In the genomic region with DNA sequence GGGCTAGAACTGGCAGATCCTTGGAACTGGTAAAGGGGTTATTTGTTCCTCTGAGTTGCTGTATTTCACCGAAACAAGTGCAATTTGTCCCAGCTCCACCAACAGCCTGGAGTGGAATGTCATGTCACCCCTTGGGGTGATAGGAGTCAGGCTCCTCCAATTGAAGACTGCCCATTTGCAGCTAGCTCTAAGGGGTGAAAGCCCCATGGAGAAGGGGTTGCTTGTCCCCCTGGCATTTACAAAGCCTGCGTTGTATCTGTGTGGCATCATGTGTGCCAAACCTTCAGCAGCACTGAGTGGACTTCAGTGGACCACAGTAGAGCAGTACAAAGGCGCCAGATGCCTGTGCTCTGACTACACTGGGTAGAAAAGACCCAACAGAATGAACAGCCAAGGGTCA, we compare ENCODE assay signal across 36 mouse cellular contexts. TPM values are rescaled to one million over a fixed set of nuclear protein-coding genes. Genes with fewer than 3 reads are reported as not detected.
DNase-seq lines count a peak whose midpoint lies in the region; ATAC-seq and TF ChIP-seq lines count a peak whose summit lies in the region.
"Had no signal": no experiment of that assay in that cellular context is flagged by ENCODE, and none has a peak within 500 bp of the region (broad histone marks: within the 10 kb centered on the region; RNA-seq: fewer than 3 reads in every experiment).

No protein-coding gene starts in this region.

- H3K4me2 ChIP-seq in forebrain, postnatal 0 days (ENCODE audit: low read depth): no peak overlapping the region
- no peak overlapping the region for H3K4me2 ChIP-seq in forebrain, embryonic 16.5 days (ENCODE audit: low read length)
- H3K4me2 ChIP-seq in hindbrain, postnatal 0 days (ENCODE audit: low read depth, low read length): no peak overlapping the region
- no peak overlapping the region for H3K4me2 ChIP-seq in hindbrain, embryonic 11.5 days (replicated peaks; ENCODE audit: low read depth, low read length)
- no peak overlapping the region for H3K4me2 ChIP-seq in lung, postnatal 0 days (replicated peaks; ENCODE audit: low read depth, low read length)
- H3K4me2 ChIP-seq: embryonic facial prominence, embryonic 15.5 days; forebrain, embryonic 13.5 days; heart, embryonic 15.5 days; intestine, embryonic 15.5 days; liver, embryonic 12.5 days; midbrain, embryonic 12.5 days; neural tube, embryonic 13.5 days had no signal

- no peaks in the 10 kb centered on the region for H3K36me3 ChIP-seq in forebrain, postnatal 0 days (ENCODE audit: insufficient read depth)
- H3K36me3 ChIP-seq in forebrain, embryonic 16.5 days (ENCODE audit: control insufficient read depth, insufficient read depth): no peaks in the 10 kb centered on the region
- H3K36me3 ChIP-seq in hindbrain, postnatal 0 days (ENCODE audit: insufficient read depth, low read length): no peaks in the 10 kb centered on the region
- H3K36me3 ChIP-seq in hindbrain, embryonic 11.5 days (ENCODE audit: control insufficient read depth, insufficient read depth, low read length): no peaks in the 10 kb centered on the region
- H3K36me3 ChIP-seq in lung, postnatal 0 days (ENCODE audit: insufficient read depth, low read length): no peaks in the 10 kb centered on the region
- H3K36me3 ChIP-seq: embryonic facial prominence, embryonic 10.5 days; embryonic facial prominence, embryonic 15.5 days; heart, embryonic 10.5 days; heart, embryonic 15.5 days; intestine, embryonic 15.5 days; liver, embryonic 12.5 days; midbrain, embryonic 12.5 days; neural tube, embryonic 13.5 days had no signal

- no peak for TF ChIP-seq CTCF in forebrain, postnatal 0 days (IDR thresholded peaks at IDR 0.05; ENCODE audit: low read depth)
- no peak for TF ChIP-seq CTCF in hindbrain, postnatal 0 days (IDR thresholded peaks at IDR 0.05; ENCODE audit: low read depth)
- no peak for TF ChIP-seq CTCF in lung, postnatal 0 days (IDR thresholded peaks at IDR 0.05)

- 88% methylated on average over 3 of the region's 3 CpGs for WGBS in forebrain, postnatal 0 days
- 90% methylated on average over 3 of the region's 3 CpGs for WGBS in forebrain, embryonic 16.5 days
- WGBS in hindbrain, postnatal 0 days: 75% methylated on average over 3 of the region's 3 CpGs
- WGBS in hindbrain, embryonic 11.5 days: 92% methylated on average over 3 of the region's 3 CpGs
- WGBS in lung, postnatal 0 days: 76% methylated on average over 3 of the region's 3 CpGs

- no peak overlapping the region for H3K4me3 ChIP-seq in forebrain, postnatal 0 days (ENCODE audit: low read depth, low read length)
- H3K4me3 ChIP-seq in forebrain, embryonic 16.5 days (replicated peaks; ENCODE audit: low read length): no peak overlapping the region
- H3K4me3 ChIP-seq in hindbrain, postnatal 0 days (ENCODE audit: low read length): no peak overlapping the region
- no peak overlapping the region for H3K4me3 ChIP-seq in hindbrain, embryonic 11.5 days (ENCODE audit: low read depth, low read length)
- H3K4me3 ChIP-seq in lung, postnatal 0 days (ENCODE audit: low read depth, low read length): no peak overlapping the region
- H3K4me3 ChIP-seq: embryonic facial prominence, embryonic 10.5 days; embryonic facial prominence, embryonic 15.5 days; forebrain, embryonic 13.5 days; heart, embryonic 10.5 days; heart, embryonic 15.5 days; intestine, embryonic 15.5 days; liver, embryonic 12.5 days; midbrain, embryonic 12.5 days; neural tube, embryonic 13.5 days had no signal

- ATAC-seq in forebrain, postnatal 0 days: peak; percentile 29; the same call in 1 of the 2 replicates
- ATAC-seq in forebrain, embryonic 16.5 days: no peak
- peak; percentile 32; the same call in 1 of the 2 replicates for ATAC-seq in hindbrain, postnatal 0 days
- ATAC-seq in hindbrain, embryonic 11.5 days (ENCODE audit: low FRiP score): no peak
- 0 out of 2 replicates have a peak, but pooled peaks have one; percentile 8 for ATAC-seq in lung, postnatal 0 days
- ATAC-seq: activated CD4-positive, CD25-positive, alpha-beta regulatory T cell, adult 4 months; forebrain, embryonic 13.5 days; hindbrain, embryonic 16.5 days; intestine, embryonic 15.5 days; liver, embryonic 12.5 days; liver, postnatal 0 days had no signal

- H3K4me1 ChIP-seq in forebrain, postnatal 0 days (ENCODE audit: insufficient read depth): no peaks in the 10 kb centered on the region
- no peaks in the 10 kb centered on the region for H3K4me1 ChIP-seq in forebrain, embryonic 16.5 days (replicated peaks; ENCODE audit: control insufficient read depth, insufficient read depth, low read length)
- H3K4me1 ChIP-seq in hindbrain, postnatal 0 days (ENCODE audit: insufficient read depth, low read length): no peaks in the 10 kb centered on the region
- 0 out of 2 replicates have a peak, but pooled peaks cover 2% of the 10 kb centered on the region for H3K4me1 ChIP-seq in hindbrain, embryonic 11.5 days (replicated peaks; ENCODE audit: control insufficient read depth, insufficient read depth, low read length)
- peaks cover 2% of the 10 kb centered on the region; the same call in 1 of the 2 replicates for H3K4me1 ChIP-seq in lung, postnatal 0 days (ENCODE audit: insufficient read depth, low read depth, low read length)
- H3K4me1 ChIP-seq: embryonic facial prominence, embryonic 10.5 days; embryonic facial prominence, embryonic 15.5 days; forebrain, embryonic 13.5 days; heart, embryonic 10.5 days; intestine, embryonic 15.5 days; liver, embryonic 12.5 days; midbrain, embryonic 12.5 days; neural tube, embryonic 13.5 days had no signal

- no peak for TF ChIP-seq EP300 in lung, postnatal 0 days (IDR thresholded peaks at IDR 0.05)

- H3K27ac ChIP-seq in forebrain, postnatal 0 days (ENCODE audit: low read depth, low read length): no peak overlapping the region
- H3K27ac ChIP-seq in forebrain, embryonic 16.5 days (ENCODE audit: low read length): no peak overlapping the region
- H3K27ac ChIP-seq in hindbrain, postnatal 0 days: no peak overlapping the region
- H3K27ac ChIP-seq in hindbrain, embryonic 11.5 days (ENCODE audit: low read depth, low read length): no peak overlapping the region
- no peak overlapping the region for H3K27ac ChIP-seq in lung, postnatal 0 days (ENCODE audit: low read length)
- H3K27ac ChIP-seq: embryonic facial prominence, embryonic 10.5 days; embryonic facial prominence, embryonic 15.5 days; forebrain, embryonic 13.5 days; heart, embryonic 10.5 days; heart, embryonic 15.5 days; intestine, embryonic 15.5 days; kidney, postnatal 0 days; liver, embryonic 12.5 days; midbrain, embryonic 12.5 days had no signal

- H3K9ac ChIP-seq in forebrain, postnatal 0 days: no peak overlapping the region
- no peak overlapping the region for H3K9ac ChIP-seq in forebrain, embryonic 16.5 days (replicated peaks; ENCODE audit: low read depth, low read length)
- no peak overlapping the region for H3K9ac ChIP-seq in hindbrain, postnatal 0 days (replicated peaks; ENCODE audit: low read length)
- H3K9ac ChIP-seq in hindbrain, embryonic 11.5 days (ENCODE audit: low read depth, low read length): no peak overlapping the region
- no peak overlapping the region for H3K9ac ChIP-seq in lung, postnatal 0 days (replicated peaks; ENCODE audit: low read depth)
- H3K9ac ChIP-seq: embryonic facial prominence, embryonic 15.5 days; forebrain, embryonic 13.5 days; heart, embryonic 15.5 days; intestine, embryonic 15.5 days; liver, embryonic 12.5 days; liver, postnatal 0 days; midbrain, embryonic 12.5 days; neural tube, embryonic 13.5 days had no signal

- no peaks in the 10 kb centered on the region for H3K9me3 ChIP-seq in forebrain, postnatal 0 days (ENCODE audit: low read length)
- no peaks in the 10 kb centered on the region for H3K9me3 ChIP-seq in forebrain, embryonic 16.5 days (ENCODE audit: control insufficient read depth, low read length)
- H3K9me3 ChIP-seq in hindbrain, postnatal 0 days (ENCODE audit: low read length): no peaks in the 10 kb centered on the region
- H3K9me3 ChIP-seq in hindbrain, embryonic 11.5 days (ENCODE audit: control insufficient read depth, low read length): no peaks in the 10 kb centered on the region
- no peaks in the 10 kb centered on the region for H3K9me3 ChIP-seq in lung, postnatal 0 days (ENCODE audit: low read length)
- H3K9me3 ChIP-seq: embryonic facial prominence, embryonic 10.5 days; embryonic facial prominence, embryonic 15.5 days; forebrain, embryonic 13.5 days; heart, embryonic 10.5 days; heart, embryonic 15.5 days; intestine, embryonic 15.5 days; liver, embryonic 12.5 days; midbrain, embryonic 12.5 days; neural tube, embryonic 13.5 days had no signal

- H3K27me3 ChIP-seq in forebrain, postnatal 0 days (ENCODE audit: insufficient read depth, low read length): no peaks in the 10 kb centered on the region
- no peaks in the 10 kb centered on the region for H3K27me3 ChIP-seq in forebrain, embryonic 16.5 days (replicated peaks; ENCODE audit: control insufficient read depth, insufficient read depth, low read length)
- no peaks in the 10 kb centered on the region for H3K27me3 ChIP-seq in hindbrain, postnatal 0 days (ENCODE audit: insufficient read depth, low read length)
- H3K27me3 ChIP-seq in hindbrain, embryonic 11.5 days (ENCODE audit: control insufficient read depth, insufficient read depth, low read length): no peaks in the 10 kb centered on the region
- H3K27me3 ChIP-seq in lung, postnatal 0 days (replicated peaks; ENCODE audit: insufficient read depth, low read length): no peaks in the 10 kb centered on the region
- H3K27me3 ChIP-seq: CH12.LX; embryonic facial prominence, embryonic 15.5 days; forebrain, embryonic 13.5 days; heart, embryonic 15.5 days; intestine, embryonic 15.5 days; liver, embryonic 12.5 days; midbrain, embryonic 12.5 days; neural tube, embryonic 13.5 days had no signal

- DNase-seq in forebrain, postnatal 0 days: no peak
- no peak for DNase-seq in hindbrain, postnatal 0 days (ENCODE audit: low spot score)
- DNase-seq in hindbrain, embryonic 11.5 days (ENCODE audit: low spot score): no peak
- peak; percentile 32 for DNase-seq in lung, postnatal 0 days (ENCODE audit: low spot score)
- no peak for DNase-seq in lung, postnatal 14 days
- no peak for DNase-seq in embryo, embryonic 9.5 days (ENCODE audit: extremely low spot score)
- DNase-seq: cerebellum, adult 2 months; cerebellum, postnatal 14 days; layer of hippocampus, postnatal 36 days; left cerebral cortex, postnatal 4 days; liver, postnatal 0 days; right cerebral cortex, postnatal 4 days had no signal

RNA-seq across cellular contexts. Expression of a gene that starts 57.7 kb away (rescaled TPM):
- total RNA-seq in forebrain, postnatal 0 days (2014; rRNA removed): not detected in 2 replicates
- not detected in 2 replicates for polyA plus RNA-seq in forebrain, postnatal 0 days (2015; fragmentation: Nextera tagmentation; extraction: Ambion mirVana)
- polyA plus RNA-seq in forebrain, embryonic 16.5 days (2015; fragmentation: Nextera tagmentation; extraction: Ambion mirVana): not detected in 2 replicates
- not detected in 2 replicates for total RNA-seq in hindbrain, postnatal 0 days (2014; rRNA removed)
- not detected in 2 replicates for polyA plus RNA-seq in hindbrain, postnatal 0 days (2015; fragmentation: Nextera tagmentation; extraction: Ambion mirVana)
- polyA plus RNA-seq in hindbrain, embryonic 11.5 days (2014; fragmentation: Nextera tagmentation; extraction: Ambion mirVana): not detected in 2 replicates
- polyA plus RNA-seq in lung, postnatal 0 days (2015; fragmentation: Nextera tagmentation; extraction: Ambion mirVana): 0.15 TPM in 1 of 2 replicates, not detected in the other
- total RNA-seq: adrenal gland, adult 2 months; adrenal gland, postnatal 36 days; CH12.LX; ES-E14; gastrocnemius, adult 8-10 months; heart, postnatal 4 days; layer of hippocampus, postnatal 36 days; left cerebral cortex, postnatal 4 days; megakaryocyte, adult 5-6 weeks had no signal
- polyA plus RNA-seq: adrenal gland, adult 2 months; cerebellum, adult 2 months; cortical plate, adult 2 months; embryonic facial prominence, embryonic 10.5 days; embryonic facial prominence, embryonic 15.5 days; forebrain, embryonic 13.5 days; frontal cortex, adult 2 months; heart, embryonic 10.5 days; heart, embryonic 15.5 days; hindbrain, embryonic 16.5 days; intestine, embryonic 15.5 days; kidney, postnatal 0 days; limb, embryonic 14.5 days; liver, embryonic 12.5 days; midbrain, embryonic 12.5 days; neural tube, embryonic 13.5 days; spleen, adult 2 months had no signal

Comparison
In these comparisons a context has a peak if more than half of its experiments do, and no peak if none do; other contexts are left out.
1. ATAC-seq: peak in forebrain, postnatal 0 days (single experiment), hindbrain, postnatal 0 days (single experiment) and lung, postnatal 0 days (single experiment); none in forebrain, embryonic 16.5 days (single experiment) and hindbrain, embryonic 11.5 days (single experiment).